Mouse (Mus musculus): ENCODE data around the gene Stox2. TPM values are rescaled to one million over a fixed set of nuclear protein-coding genes. Genes with fewer than 3 reads are reported as not detected.

Gene Stox2
- polyA plus RNA-seq, 1 experiment from 2014 or later = 7.4 TPM

DNA sequence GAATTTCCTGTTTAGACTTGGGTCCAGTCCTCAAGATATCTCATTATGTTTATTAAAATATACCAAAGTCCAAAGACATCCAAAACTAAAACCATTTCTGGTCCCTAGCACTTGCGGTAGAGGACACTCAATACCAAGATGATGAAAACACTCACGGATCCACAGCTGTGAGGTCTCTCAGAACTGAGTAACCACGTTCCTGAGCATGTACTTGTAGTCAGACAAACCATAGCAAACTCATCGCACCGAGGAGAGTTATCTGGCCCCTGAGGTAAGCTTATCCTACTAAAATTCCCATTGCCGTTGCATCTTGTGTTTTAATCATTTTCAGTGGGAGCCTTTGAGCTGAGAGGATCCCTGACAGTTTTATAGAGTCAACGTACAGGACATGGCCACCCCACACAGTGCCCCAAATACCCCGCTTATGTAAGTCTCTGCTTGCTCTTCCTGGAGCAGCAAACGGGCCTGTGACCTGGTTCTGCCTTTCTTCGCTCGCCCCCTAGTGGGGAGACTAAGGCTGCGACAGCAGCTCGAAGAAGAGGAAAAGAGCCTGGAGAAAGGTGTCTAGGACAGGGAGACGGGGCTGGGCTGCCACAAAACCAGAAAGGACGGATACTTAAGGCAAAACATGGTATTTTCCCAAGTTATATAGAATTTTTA, 75.6 kb downstream of the Stox2 start:
- H3K27ac ChIP-seq (ENCODE audit: low read length) = no peak overlapping the region
- H3K9me3 ChIP-seq (ENCODE audit: low read length) = no peaks in the 10 kb centered on the region
- no peaks in the 10 kb centered on the region for H3K36me3 ChIP-seq (ENCODE audit: insufficient read depth, low read length)
- H3K27me3 ChIP-seq (replicated peaks; ENCODE audit: insufficient read depth, low read length) = no peaks in the 10 kb centered on the region
- no peak overlapping the region for H3K4me2 ChIP-seq (replicated peaks; ENCODE audit: low read depth, low read length)
- no peak overlapping the region for H3K9ac ChIP-seq (replicated peaks; ENCODE audit: low read depth)
- WGBS = 25% methylated on average over 15 of the region's 15 CpGs
- TF ChIP-seq CTCF (IDR thresholded peaks at IDR 0.05) (peak; percentile 94), EP300 (IDR thresholded peaks at IDR 0.05) (no peak)
- ATAC-seq (peak; percentile 68), DNase-seq (ENCODE audit: low spot score) (peak; percentile 93)
- no peak overlapping the region for H3K4me3 ChIP-seq (ENCODE audit: low read depth, low read length)
- no peaks in the 10 kb centered on the region for H3K4me1 ChIP-seq (ENCODE audit: insufficient read depth, low read depth, low read length)

DNA sequence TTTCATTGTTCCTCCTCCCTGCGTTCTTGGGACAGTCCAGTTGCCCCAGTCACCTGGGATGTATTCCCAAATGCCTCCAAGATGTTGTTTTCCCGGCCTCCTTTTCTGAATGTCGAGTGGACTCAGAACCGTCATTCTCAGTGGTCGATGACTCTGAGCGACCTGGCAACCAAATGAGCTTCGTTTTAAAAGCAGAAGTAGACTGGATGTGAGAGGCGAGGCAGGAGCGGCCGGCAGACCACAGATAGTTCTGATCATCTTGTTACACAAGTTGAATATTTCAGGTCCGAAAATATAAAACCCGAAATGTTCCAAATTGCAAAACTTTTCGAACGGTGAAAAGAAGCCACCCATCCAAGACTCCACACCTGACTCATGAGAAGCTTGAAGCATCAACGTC, 76.2 kb downstream of the Stox2 start:
- ATAC-seq = no peak
- 90% methylated on average over 15 of the region's 15 CpGs for WGBS
- no peak overlapping the region for H3K27ac ChIP-seq (ENCODE audit: low read length)

DNA sequence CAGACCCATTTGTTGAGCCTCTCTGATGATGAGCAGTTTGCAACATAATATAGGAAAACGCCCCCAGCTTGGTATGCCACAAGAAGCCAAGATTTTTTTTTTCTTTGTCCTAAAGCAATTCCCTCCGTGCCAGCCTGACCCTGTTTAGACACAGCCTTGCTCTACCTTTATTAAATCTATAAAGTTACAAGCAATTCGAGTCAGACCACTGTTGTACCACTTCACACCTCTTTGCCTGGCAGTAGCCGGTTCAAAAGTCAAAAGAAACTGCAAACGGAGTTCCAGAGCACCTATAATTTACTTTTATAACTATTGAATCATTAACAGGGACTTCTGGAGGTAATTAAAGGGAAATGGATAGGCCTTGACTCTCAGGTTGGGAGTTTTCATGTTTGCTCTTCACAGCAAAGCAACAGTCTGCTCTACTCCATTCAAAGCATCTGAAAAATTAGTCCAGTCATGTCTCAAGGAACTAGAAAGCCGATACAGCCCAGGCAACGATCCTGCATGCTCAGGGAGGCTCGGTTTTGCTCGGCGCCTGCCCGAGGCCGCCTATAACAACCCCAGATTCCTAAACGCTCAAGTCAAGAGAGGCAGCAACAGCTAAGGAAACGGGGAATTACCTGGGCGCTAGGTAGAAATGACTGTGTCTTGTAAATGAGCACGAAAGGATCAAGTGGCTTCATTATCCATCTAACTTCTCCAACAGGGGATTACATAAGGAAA, 77.0 kb downstream of the Stox2 start:
- Histone ChIP-seq H3K9ac (replicated peaks; ENCODE audit: low read depth) (no peak overlapping the region), H3K9me3 (ENCODE audit: low read length) (no peaks in the 10 kb centered on the region), H3K27me3 (replicated peaks; ENCODE audit: insufficient read depth, low read length) (no peaks in the 10 kb centered on the region), H3K27ac (ENCODE audit: low read length) (no peak overlapping the region), H3K36me3 (ENCODE audit: insufficient read depth, low read length) (no peaks in the 10 kb centered on the region), H3K4me2 (replicated peaks; ENCODE audit: low read depth, low read length) (no peak overlapping the region), H3K4me1 (ENCODE audit: insufficient read depth, low read depth, low read length) (no peaks in the 10 kb centered on the region), H3K4me3 (ENCODE audit: low read depth, low read length) (no peak overlapping the region)
- DNase-seq (ENCODE audit: low spot score) (no peak), ATAC-seq (no peak)
- TF ChIP-seq CTCF (IDR thresholded peaks at IDR 0.05) = no peak
- no peak for TF ChIP-seq EP300 (IDR thresholded peaks at IDR 0.05)
- 80% methylated on average over 16 of the region's 16 CpGs for WGBS

More for the DNA sequence above, 76.2 kb downstream of the Stox2 start:
- Histone ChIP-seq H3K9ac (replicated peaks; ENCODE audit: low read depth) (no peak overlapping the region), H3K4me2 (replicated peaks; ENCODE audit: low read depth, low read length) (no peak overlapping the region), H3K9me3 (ENCODE audit: low read length) (no peaks in the 10 kb centered on the region), H3K4me1 (ENCODE audit: insufficient read depth, low read depth, low read length) (no peaks in the 10 kb centered on the region), H3K36me3 (ENCODE audit: insufficient read depth, low read length) (no peaks in the 10 kb centered on the region), H3K4me3 (ENCODE audit: low read depth, low read length) (no peak overlapping the region), H3K27me3 (replicated peaks; ENCODE audit: insufficient read depth, low read length) (no peaks in the 10 kb centered on the region)
- no peak for TF ChIP-seq EP300 (IDR thresholded peaks at IDR 0.05)
- TF ChIP-seq CTCF (IDR thresholded peaks at IDR 0.05) = no peak
- DNase-seq (ENCODE audit: low spot score) = no peak

DNA sequence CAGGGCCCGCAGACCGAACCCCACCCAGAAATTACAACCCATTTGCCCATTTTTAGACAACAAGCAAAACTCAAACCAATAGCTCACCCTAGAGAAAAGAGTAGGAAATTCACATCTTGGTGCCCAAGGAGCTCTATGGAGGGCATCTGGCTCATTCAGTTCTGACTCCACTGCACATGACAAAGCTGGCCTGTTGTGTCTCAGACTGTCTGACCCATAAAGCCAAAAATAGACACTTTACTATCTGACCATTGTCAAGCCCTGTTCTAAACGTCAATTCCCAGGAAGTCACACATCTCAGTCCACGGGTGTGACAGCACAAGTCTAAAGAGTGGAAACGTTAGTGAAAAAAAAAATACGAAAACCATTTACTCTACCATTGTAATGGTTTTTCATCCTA, 79.1 kb downstream of the Stox2 start:
- no peaks in the 10 kb centered on the region for H3K9me3 ChIP-seq (ENCODE audit: low read length)
- H3K4me3 ChIP-seq (ENCODE audit: low read depth, low read length) = no peak overlapping the region
- ATAC-seq = no peak
- no peaks in the 10 kb centered on the region for H3K36me3 ChIP-seq (ENCODE audit: insufficient read depth, low read length)
- 67% methylated on average over 6 of the region's 6 CpGs for WGBS
- no peaks in the 10 kb centered on the region for H3K4me1 ChIP-seq (ENCODE audit: insufficient read depth, low read depth, low read length)
- no peak overlapping the region for H3K27ac ChIP-seq (ENCODE audit: low read length)
- no peak for TF ChIP-seq EP300 (IDR thresholded peaks at IDR 0.05)
- TF ChIP-seq CTCF (IDR thresholded peaks at IDR 0.05) = no peak
- H3K27me3 ChIP-seq (replicated peaks; ENCODE audit: insufficient read depth, low read length) = no peaks in the 10 kb centered on the region
- no peak overlapping the region for H3K9ac ChIP-seq (replicated peaks; ENCODE audit: low read depth)
- DNase-seq (ENCODE audit: low spot score) = no peak
- H3K4me2 ChIP-seq (replicated peaks; ENCODE audit: low read depth, low read length) = no peak overlapping the region

DNA sequence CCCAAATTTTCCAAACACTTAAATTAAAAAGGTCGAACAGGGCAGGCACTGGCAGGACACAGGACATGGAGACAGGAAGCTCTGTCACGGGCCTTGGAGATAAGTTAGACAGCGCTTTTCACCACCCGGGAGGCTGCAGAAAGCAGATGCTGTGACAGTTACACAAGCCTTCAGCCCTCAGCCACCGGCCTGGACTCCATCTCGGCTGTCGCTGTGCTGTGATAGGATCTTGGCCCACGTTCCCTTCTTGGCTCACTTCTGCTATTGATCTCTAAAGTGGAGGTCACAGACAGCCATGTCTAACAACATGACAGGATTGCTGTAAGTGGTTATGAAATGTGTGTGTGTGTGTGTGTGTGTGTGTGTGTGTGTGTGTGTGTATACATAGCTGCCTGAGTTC, 82.9 kb downstream of the Stox2 start:
- peak; percentile 86 for DNase-seq (ENCODE audit: low spot score)

DNA sequence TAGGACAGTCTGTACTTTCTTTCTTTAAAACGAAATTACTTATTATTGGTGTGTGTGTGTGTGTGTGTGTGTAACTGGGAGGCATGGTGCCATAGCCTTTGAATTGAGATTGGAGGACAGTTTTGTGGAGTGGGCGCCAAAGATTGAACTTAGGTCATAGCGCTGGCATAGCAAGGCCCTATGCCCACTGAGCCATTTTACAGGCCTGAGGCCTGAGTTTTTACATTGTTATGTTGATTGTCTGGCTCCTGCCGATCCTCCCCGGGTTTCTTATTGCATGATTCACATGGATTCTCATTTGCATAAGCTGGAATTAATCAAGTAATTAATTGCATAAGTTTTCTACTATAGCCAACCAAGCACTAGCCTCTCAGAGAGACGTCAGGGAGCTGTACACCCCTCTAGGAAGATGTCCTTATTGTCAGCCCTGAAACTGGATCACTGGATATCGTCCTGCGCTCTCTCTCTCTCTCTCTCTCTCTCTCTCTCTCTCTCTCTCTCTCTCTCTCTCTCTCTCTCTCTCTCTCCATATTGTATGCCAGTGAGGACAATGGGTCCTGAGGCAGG, 90.7 kb downstream of the Stox2 start:
- 88% methylated on average over 8 of the region's 8 CpGs for WGBS
- H3K27me3 ChIP-seq (replicated peaks; ENCODE audit: insufficient read depth, low read length) = no peaks in the 10 kb centered on the region

More for the DNA sequence above, 82.9 kb downstream of the Stox2 start:
- peak; percentile 94 for ATAC-seq
- Histone ChIP-seq H3K36me3 (ENCODE audit: insufficient read depth, low read length) (no peaks in the 10 kb centered on the region), H3K4me2 (replicated peaks; ENCODE audit: low read depth, low read length) (no peak overlapping the region), H3K9me3 (ENCODE audit: low read length) (no peaks in the 10 kb centered on the region), H3K4me1 (ENCODE audit: insufficient read depth, low read depth, low read length) (no peaks in the 10 kb centered on the region), H3K27ac (ENCODE audit: low read length) (no peak overlapping the region), H3K4me3 (ENCODE audit: low read depth, low read length) (no peak overlapping the region), H3K27me3 (replicated peaks; ENCODE audit: insufficient read depth, low read length) (no peaks in the 10 kb centered on the region), H3K9ac (replicated peaks; ENCODE audit: low read depth) (no peak overlapping the region)
- 25% methylated on average over 8 of the region's 8 CpGs for WGBS
- TF ChIP-seq CTCF (IDR thresholded peaks at IDR 0.05) (no peak), EP300 (IDR thresholded peaks at IDR 0.05) (no peak)

More for the DNA sequence above, 90.7 kb downstream of the Stox2 start:
- H3K36me3 ChIP-seq (ENCODE audit: insufficient read depth, low read length) = no peaks in the 10 kb centered on the region
- H3K4me1 ChIP-seq (ENCODE audit: insufficient read depth, low read depth, low read length) = peaks cover 4% of the 10 kb centered on the region; the same call in 1 of the 2 replicates
- no peak overlapping the region for H3K27ac ChIP-seq (ENCODE audit: low read length)
- H3K9ac ChIP-seq (replicated peaks; ENCODE audit: low read depth) = no peak overlapping the region
- no peak overlapping the region for H3K4me2 ChIP-seq (replicated peaks; ENCODE audit: low read depth, low read length)
- H3K4me3 ChIP-seq (ENCODE audit: low read depth, low read length) = no peak overlapping the region
- no peaks in the 10 kb centered on the region for H3K9me3 ChIP-seq (ENCODE audit: low read length)
- DNase-seq (ENCODE audit: low spot score) (no peak), ATAC-seq (no peak)
- TF ChIP-seq EP300 (IDR thresholded peaks at IDR 0.05) (no peak), CTCF (IDR thresholded peaks at IDR 0.05) (no peak)

Data from lung, postnatal 0 days (tissue).